Mouse (Mus musculus) neural tube, embryonic 10.5 days (tissue): ENCODE data around the gene Car10.

ENCODE experiments used
- DNase-seq: peaks from one replicate; pipeline ENCODE4 v3.0.0-alpha.2; 2017; ENCODE audit warnings: low spot score; ENCODE audit errors: extremely low spot score

The Car10 gene

DNA sequence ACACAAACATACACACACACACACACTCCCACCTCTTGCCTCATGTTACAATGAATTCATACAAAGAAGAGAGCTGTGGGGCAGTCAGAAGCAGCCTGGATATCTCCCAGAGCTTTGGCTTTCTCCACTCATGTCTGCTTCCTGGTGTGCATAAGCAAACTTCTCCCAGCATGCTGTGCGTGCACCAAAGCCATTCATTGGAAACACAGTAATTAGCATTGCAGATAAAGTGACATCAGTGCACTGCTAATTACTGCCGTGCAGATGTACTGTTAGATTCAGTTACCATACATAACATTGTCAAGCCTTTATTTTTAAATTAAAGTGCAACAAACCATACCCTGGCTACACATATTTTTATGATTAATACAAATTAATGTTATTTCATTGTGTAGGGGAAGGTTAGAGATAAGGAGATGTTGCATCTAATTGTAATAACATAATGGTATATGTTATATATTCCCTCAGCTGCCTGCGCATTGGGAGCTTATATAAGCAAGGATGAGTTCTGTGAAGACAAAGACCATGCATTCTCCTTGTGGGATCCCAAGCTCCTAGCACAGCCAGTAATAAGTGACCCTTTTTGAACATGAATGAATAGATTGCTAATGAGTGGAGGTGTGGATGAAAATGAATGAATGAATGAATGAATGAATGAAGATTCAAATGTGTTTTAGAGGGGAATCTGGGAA is 390.2 kb downstream of the Car10 start:
- no peak for DNase-seq

DNA sequence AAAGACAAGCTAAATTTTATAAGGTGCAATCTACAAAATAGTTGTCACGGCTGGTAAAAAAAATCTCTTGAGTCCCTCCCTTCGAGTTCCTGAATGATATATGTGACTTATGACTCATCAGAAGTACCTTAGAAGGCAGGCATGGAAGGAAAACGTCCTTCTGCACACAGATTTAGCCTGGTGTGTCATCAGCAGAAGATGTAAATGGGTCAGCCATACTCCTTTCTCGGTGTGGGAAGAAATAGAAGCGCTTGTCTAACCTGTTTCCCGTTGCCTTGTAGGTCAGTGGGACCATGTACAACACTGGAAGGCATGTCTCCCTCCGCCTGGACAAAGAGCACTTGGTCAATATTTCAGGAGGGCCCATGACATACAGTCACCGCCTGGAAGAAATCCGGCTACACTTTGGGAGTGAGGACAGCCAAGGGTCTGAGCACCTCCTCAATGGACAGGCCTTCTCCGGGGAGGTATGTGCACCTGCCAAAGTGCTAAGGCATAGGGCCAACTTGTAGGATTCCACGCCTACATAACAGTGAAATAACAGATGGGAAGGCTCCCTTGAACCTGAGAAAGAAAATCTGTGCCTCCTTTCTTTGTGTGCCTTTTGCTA is 392.5 kb downstream of the Car10 start:
- no peak for DNase-seq

DNA sequence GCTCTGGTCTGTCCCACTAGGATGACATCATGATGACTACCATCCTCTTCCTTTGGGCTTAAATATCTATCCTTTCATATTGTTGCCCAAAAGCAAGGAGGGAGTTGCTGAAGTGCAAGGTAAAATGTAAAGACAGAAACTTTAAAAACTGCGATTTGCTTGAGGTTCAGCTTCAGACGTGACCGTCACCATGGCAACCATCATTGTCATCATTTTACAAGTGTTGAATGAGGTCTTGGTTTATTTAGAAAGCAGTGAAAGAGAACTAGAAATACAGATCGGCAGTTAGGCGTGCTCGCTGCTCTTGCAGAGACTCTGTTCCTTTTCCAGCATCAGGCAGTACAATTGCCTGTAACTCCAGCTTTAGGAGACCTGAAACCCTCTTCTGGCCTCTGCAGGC is 400.1 kb downstream of the Car10 start:
- no peak for DNase-seq

DNA sequence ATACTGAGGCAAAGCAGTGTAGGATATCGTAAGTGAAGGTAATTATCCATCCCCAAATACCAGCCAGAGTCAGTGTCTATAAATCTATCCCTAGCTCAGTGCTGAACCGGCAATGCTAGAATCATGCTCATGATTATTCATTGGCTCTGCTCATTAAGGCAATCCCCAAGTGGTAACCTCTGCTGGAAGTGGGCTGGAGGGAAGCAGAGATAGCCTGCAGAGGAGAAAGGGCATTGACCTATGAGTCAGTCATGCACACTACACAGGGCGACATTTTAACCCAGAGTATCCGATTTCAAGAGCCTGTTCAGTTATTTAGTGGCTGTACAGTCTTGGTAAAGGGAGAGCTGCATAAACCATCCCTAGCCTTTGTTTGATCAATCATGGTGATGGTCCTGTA is 402.6 kb downstream of the Car10 start:
- peak; percentile 21 for DNase-seq

GRCm38 (mm10) chr11:93501671-93502070 is 403.8 kb downstream of the Car10 start:
- DNase-seq = no peak

DNA sequence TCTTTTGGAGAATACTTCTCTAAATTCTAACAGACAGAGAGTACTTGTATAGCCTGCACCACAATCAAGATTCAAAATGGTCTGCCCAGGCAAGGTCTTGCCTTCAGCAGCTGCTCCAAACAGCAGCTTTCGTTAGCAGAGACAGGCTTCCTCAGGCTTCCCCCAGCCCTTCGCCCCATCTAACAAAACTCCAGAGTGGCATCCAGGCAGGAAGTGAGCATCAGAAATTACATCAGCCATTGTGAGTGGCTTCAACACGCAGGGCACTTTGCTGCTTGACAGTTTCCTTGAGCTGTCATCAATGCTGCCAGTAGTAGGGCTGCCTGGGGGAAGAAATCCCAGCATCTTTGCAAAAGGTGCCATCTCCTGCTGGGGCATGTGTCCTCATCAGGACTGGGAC is 405.0 kb downstream of the Car10 start:
- no peak for DNase-seq

DNA sequence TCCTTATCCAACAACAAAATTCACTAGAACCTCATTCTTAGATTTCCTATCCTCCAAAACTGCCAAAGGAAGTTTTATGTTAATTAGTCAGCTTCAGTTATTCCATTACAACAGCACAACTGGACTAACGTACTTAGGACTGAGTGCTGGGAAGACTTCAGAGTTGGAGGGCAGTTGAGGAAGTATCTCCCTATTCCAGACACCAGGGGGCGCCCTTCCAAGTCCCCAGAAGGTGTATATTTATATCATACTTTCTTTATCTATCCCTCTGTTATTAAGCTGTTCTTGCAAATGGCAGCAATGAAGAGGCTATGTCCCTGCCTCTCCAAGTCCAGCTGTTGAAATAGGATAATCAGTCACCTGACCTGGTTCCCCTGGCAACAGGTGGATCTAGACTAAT is 405.6 kb downstream of the Car10 start:
- DNase-seq = no peak

GRCm38 (mm10) chr11:93509527-93510235 is 411.9 kb downstream of the Car10 start:
- DNase-seq = no peak

- no peak for DNase-seq
Measured at GRCm38 (mm10) chr11:93512843-93513242, 415.0 kb downstream of the Car10 start.

- DNase-seq = no peak
Measured at GRCm38 (mm10) chr11:93514396-93514795, 416.6 kb downstream of the Car10 start.

DNA sequence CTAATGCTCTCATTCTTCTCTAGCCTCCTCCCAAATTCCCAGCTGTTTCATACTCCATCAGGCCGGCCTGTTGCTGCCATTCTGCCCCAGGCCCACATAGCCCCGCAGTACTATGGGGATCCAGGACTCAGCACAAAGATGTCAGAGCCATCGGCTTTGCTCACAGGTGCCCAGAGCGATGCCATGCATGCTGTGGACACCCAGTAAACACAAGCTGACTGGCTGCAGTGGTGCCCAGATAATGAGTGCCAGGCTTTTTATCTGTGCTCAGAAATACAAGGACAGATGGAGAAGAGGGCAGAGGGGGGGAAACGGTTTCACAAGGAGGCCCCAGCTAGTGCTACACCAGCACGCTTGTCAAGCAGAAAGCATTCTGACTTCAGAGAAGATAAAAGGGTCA is 417.7 kb downstream of the Car10 start:
- no peak for DNase-seq

DNA sequence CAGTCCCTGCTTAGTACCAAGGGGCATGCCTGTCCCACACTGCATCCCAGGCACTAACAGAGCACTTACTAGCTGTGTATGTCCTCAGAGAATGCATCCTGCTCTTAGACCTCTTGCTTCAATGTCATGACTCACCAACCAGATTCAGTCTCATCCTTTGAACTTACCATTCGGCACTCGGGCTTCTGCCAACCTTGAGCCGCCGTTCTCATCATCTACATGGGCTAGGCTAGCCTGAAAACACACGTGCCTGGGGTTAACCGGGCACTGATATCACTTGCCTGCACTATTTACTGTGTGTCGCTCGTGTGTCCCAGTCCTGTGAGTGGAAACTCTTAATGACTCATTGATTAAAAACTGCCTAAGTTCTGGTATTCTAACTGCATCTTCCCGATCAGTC is 418.4 kb downstream of the Car10 start:
- DNase-seq = no peak

DNA sequence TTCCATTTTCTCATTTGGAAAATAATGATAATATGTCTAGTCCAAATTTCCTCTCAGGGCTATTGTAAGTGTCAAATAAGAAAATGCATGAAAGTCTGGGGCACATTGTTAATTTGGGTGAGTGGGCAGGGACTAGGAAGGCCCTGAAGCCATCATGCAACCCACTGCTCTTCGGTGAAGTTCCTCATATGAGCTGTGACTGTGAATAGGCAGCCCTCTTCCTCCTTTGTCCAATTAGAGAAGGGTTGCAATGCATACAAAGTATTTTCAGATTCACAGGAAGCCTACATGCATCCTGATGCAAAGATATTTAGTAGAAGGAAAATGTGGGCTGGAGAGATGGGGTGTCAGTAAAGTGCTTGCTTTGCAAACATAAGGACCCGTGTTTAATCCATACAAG is 419.1 kb downstream of the Car10 start:
- DNase-seq = no peak

- no peak for DNase-seq
Measured at GRCm38 (mm10) chr11:93522501-93522900, 424.7 kb downstream of the Car10 start.

DNA sequence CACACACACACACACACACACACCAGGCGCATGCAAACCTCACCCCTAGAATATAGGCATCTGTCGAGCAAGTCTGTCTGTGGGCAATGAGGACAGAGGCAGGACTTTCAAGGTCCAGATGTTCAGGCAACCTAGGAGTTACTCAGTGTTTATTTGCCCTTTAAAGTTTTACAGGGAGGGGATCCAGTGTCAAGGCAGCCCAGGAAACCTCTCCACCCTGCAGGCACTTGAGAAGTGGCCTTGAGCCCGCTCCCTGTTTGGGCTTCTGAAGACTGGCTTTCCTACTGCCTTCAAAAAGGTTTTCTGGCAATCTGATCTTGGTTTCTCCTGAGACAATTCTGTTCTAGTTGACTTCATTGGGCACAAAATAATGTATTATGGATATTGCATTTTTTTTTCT is 428.1 kb downstream of the Car10 start:
- no peak for DNase-seq

DNA sequence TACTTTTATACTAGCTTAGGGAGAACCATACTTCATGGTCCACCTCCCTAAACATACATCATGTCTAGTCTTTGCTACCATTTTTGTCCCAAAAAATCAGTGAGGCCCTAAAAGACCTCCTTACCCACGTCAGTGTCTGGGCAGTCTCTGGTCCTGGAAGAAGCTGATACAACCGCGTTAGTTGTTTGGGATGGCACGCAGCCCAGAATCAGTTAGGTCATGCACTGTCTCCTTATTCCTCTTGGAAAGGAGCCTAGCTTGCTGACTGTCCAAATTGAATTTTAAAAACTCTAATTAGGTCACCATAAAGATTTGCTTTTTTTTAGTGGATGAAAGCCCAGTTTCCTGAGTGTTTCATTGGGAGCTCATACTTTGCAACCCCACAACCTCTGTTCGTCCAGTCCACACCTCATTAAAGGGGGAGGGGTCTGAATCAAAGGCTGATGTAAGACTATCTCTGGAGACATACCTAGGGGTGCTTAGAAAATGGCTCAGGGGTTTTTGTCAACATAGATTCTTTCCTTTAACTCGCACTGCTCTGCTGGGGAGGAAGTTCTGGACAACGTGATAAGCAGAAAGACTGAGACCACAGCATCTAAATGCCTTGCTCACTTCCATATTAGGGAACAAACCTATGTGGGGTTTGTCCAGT is 433.3 kb downstream of the Car10 start:
- DNase-seq = no peak

DNA sequence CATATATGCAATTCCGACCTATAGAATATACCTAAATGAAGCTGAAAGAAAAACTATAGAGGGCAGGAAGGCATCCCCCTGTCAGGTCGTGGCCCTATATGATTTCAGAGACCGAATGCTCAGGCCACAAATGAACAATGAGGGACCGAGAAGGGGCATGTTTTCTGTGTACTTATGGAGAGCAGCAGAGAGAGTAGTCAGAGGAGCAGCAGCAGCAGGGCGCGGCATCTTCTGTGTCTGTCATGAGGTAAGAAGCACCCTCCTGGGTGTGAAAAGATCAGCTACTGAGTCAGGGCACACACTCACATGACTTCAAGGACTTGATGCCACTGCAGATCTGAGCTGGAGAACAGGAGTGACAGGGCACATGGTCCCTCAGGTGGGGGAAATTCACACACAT is 438.4 kb downstream of the Car10 start:
- DNase-seq = no peak

DNA sequence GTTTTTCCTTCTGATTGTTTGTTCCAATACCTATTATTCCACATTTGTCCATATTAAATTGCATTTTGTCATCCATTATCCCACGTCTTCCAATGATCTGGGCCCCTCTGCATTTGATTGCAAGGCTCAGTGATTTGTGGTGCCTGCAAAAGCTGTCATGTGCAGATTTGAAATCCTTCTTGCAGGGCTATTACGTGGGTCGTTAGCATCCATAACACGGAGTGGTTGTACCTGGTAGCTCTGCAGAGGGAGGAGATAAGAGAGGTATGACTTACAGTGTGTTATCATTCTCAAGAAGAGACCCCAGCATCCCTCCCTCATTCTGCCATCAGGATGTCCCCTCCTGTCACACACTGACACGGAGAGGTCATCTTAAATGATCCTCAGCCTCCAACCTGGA is 451.1 kb downstream of the Car10 start:
- DNase-seq = no peak

- peak; percentile 44 for DNase-seq
Measured at GRCm38 (mm10) chr11:93550908-93551307, 453.1 kb downstream of the Car10 start.

DNA sequence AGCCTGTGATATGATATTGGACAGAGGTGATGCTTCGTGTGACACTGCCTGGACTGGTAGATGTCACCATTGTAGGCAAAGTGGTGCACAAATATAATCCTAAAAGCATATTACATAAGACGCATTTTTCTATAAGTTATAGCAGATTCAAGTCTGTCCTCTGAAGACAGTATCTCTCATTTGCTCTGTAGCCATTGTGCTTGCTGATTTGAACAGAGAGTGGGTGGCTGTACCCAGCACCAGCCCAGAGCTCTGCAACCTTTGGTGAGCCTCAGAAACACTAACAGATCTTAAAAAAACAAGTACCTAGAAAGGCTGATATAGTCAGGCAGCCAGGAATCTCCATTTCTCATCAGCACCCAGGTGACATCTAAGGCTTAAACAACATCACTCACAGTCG is 461.3 kb downstream of the Car10 start:
- no peak for DNase-seq

DNA sequence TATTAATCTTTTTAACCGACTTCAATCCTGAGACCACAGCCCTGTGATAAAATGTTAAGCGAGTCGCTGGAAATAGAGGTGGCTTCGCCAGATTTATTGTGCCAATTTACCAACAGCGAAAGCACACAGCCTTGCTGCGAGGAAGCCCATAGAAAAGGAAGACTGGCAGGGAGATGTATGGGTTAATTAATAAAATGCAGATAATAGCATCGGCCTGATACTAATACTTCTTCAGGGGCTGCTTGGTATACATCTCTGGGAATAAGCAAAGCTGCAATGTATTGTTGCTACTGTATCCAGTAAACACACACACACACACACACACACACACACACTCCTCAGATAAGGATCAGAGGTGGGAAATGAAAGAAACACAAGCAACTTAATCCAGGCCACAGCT is 462.7 kb downstream of the Car10 start:
- DNase-seq = no peak

- DNase-seq = no peak
Measured at GRCm38 (mm10) chr11:93562330-93562865, 464.6 kb downstream of the Car10 start.
